Comparison of ENCODE assay signal across 9 mouse cellular contexts in genomic region chrX:135963629-135964028, GRCm38 (mm10). TPM values are rescaled to one million over a fixed set of nuclear protein-coding genes. Genes with fewer than 3 reads are reported as not detected.
A peak's percentile ranks its signal among the peaks of the same experiment; 100 is the strongest.
DNase-seq lines count a peak whose midpoint lies in the region; ATAC-seq lines count a peak whose summit lies in the region.
"Had no signal": no experiment of that assay in that cellular context is flagged by ENCODE, and none has a peak within 500 bp of the region (broad histone marks: within the 10 kb centered on the region; RNA-seq: fewer than 3 reads in every experiment).

No protein-coding gene starts in this region.

- H3K9me3 ChIP-seq in hindbrain, embryonic 16.5 days (ENCODE audit: control insufficient read depth, low read length) = no peaks in the 10 kb centered on the region
- H3K9me3 ChIP-seq in neural tube, embryonic 12.5 days = no peaks in the 10 kb centered on the region

- H3K27ac ChIP-seq in hindbrain, embryonic 16.5 days (ENCODE audit: low read depth, low read length) = no peak overlapping the region
- no peak overlapping the region for H3K27ac ChIP-seq in neural tube, embryonic 12.5 days

- H3K4me3 ChIP-seq in hindbrain, embryonic 16.5 days (ENCODE audit: low read length) = no peak overlapping the region
- H3K4me3 ChIP-seq in neural tube, embryonic 12.5 days = no peak overlapping the region
- H3K4me3 ChIP-seq: myocyte had no signal

- H3K9ac ChIP-seq in hindbrain, embryonic 16.5 days (ENCODE audit: low read depth, low read length) = no peak overlapping the region
- H3K9ac ChIP-seq in neural tube, embryonic 12.5 days = no peak overlapping the region

- no peak overlapping the region for H3K4me2 ChIP-seq in hindbrain, embryonic 16.5 days (ENCODE audit: low read length)
- no peak overlapping the region for H3K4me2 ChIP-seq in neural tube, embryonic 12.5 days (replicated peaks)

- ATAC-seq in hindbrain, embryonic 16.5 days = peak; percentile 86
- peak; percentile 76 for ATAC-seq in neural tube, embryonic 12.5 days (ENCODE audit: low FRiP score, low read depth)

- WGBS in hindbrain, embryonic 16.5 days = 16% methylated on average over 3 of the region's 3 CpGs
- 23% methylated on average over 3 of the region's 3 CpGs for WGBS in neural tube, embryonic 12.5 days

- H3K4me1 ChIP-seq in hindbrain, embryonic 16.5 days (ENCODE audit: control insufficient read depth, insufficient read depth, low read depth, low read length) = peaks cover 2% of the 10 kb centered on the region; the same call in 1 of the 2 replicates
- H3K4me1 ChIP-seq in neural tube, embryonic 12.5 days = no peaks in the 10 kb centered on the region

- DNase-seq in gastrocnemius, postnatal 10 days = peak; percentile 4
- no peak for DNase-seq in gastrocnemius, postnatal 36 days
- peak; percentile 27 for DNase-seq in ovary, postnatal 14 days (ENCODE audit: low spot score)
- DNase-seq in ovary, postnatal 36 days (ENCODE audit: low spot score) = no peak
- DNase-seq in c-Kit-positive CD71-positive TER-119-negative erythroid progenitor cells, embryonic 14.5 days (ENCODE audit: low read depth) = peak; percentile 15
- DNase-seq in spleen, postnatal 4 days (ENCODE audit: low spot score in 2 of 2) = no peak

- H3K27me3 ChIP-seq in hindbrain, embryonic 16.5 days (replicated peaks; ENCODE audit: control insufficient read depth, insufficient read depth, low read length) = no peaks in the 10 kb centered on the region
- no peaks in the 10 kb centered on the region for H3K27me3 ChIP-seq in neural tube, embryonic 12.5 days (replicated peaks)

- intact Hi-C loops in gastrocnemius, postnatal 36 days (cut with DNase I) = loop anchor here (5.0 kb wide), 1 partner anchor 156 kb away; no protein-coding TSS in a partner anchor

- H3K36me3 ChIP-seq in hindbrain, embryonic 16.5 days (ENCODE audit: control insufficient read depth, insufficient read depth, low read length) = no peaks in the 10 kb centered on the region
- no peaks in the 10 kb centered on the region for H3K36me3 ChIP-seq in neural tube, embryonic 12.5 days

RNA-seq across cellular contexts. Expression of gene Arxes2, which starts 30.0 kb away (rescaled TPM):
- total RNA-seq in gastrocnemius, postnatal 10 days (2021) = 1 to 10 TPM; 4.3 to 4.7 TPM
- 1 to 10 TPM in 1 of 2 experiments, under 1 TPM in 1; 0.33 to 1.0 TPM for total RNA-seq in gastrocnemius, postnatal 36 days (2021)
- polyA plus RNA-seq in hindbrain, embryonic 16.5 days (2015; fragmentation: Nextera tagmentation; extraction: Ambion mirVana) = 271 and 305 TPM in 2 replicates
- polyA plus RNA-seq in neural tube, embryonic 12.5 days (2016; fragmentation: Nextera tagmentation; extraction: Ambion mirVana) = 141 and 145 TPM in 2 replicates

Comparison
In these comparisons a context has a peak if more than half of its experiments do, and no peak if none do; other contexts are left out.
1. DNase-seq: peak in gastrocnemius, postnatal 10 days (single experiment), ovary, postnatal 14 days (single experiment) and c-Kit-positive CD71-positive TER-119-negative erythroid progenitor cells, embryonic 14.5 days (single experiment); none in gastrocnemius, postnatal 36 days (0 of 2), ovary, postnatal 36 days (single experiment) and spleen, postnatal 4 days (0 of 2).